Mouse (Mus musculus) ovary, postnatal 10 days (tissue): Measurements from ENCODE around the gene Pdik1l.
A peak's percentile ranks its signal among the peaks of the same experiment; 100 is the strongest.

ENCODE experiments used
- DNase-seq: peaks from one replicate; pipeline ENCODE4 v3.0.0; 2022; ENCODE audit warnings: low spot score

Pdik1l gene

DNA sequence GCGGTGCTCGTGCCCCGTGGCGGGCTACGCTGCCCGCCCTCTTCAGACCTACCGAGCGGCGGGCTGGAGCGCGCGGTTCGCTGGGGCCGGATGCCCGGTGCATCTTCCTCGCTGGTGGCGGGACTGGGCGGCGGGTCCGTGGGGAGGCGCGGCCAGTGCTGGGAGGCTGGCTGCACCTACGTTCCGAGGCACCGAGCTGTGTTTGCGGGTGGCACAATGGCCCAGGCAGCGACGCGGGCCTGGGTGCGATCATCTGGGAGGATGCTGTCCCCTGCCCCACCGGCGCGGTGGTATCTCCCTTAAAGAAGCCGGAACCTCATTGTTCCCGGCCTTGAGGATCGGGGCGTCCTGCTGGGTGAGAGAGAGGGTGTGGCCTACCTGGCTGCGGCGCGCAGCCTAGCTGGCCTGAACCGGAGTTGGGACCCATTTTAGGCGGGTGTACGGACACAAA is at the start of gene Pdik1l:
Gene Pdik1l, minus strand, starts transcription at position 321 of the 451 bp plus-strand sequence.
- peak; percentile 57 for DNase-seq

GRCm38 (mm10) chr4:134330281-134330680 is 42.6 kb upstream of the Pdik1l start:
- DNase-seq: no peak

- DNase-seq: no peak
Measured at GRCm38 (mm10) chr4:134328832-134329231, 41.1 kb upstream of the Pdik1l start.

DNA sequence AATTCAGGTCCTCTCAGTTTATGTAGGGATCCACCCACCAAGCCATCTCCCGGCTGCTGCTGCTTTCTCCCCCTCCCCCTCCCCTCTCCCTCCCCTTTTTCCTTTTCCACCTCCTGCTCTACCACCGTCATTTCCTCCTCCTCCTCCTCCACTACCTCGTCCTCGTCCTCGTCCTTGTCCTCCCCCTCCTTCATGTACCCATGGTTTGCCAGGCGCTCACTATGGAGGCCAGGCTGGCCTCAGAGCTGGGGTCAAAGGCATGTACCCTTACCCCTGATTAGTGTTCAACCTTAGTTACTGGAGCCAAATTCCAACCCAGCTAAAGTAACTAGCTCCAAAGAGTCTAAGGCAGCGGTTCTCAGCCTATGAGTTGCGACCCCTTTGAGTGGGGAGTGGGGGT is 40.5 kb upstream of the Pdik1l start:
- no peak for DNase-seq

DNA sequence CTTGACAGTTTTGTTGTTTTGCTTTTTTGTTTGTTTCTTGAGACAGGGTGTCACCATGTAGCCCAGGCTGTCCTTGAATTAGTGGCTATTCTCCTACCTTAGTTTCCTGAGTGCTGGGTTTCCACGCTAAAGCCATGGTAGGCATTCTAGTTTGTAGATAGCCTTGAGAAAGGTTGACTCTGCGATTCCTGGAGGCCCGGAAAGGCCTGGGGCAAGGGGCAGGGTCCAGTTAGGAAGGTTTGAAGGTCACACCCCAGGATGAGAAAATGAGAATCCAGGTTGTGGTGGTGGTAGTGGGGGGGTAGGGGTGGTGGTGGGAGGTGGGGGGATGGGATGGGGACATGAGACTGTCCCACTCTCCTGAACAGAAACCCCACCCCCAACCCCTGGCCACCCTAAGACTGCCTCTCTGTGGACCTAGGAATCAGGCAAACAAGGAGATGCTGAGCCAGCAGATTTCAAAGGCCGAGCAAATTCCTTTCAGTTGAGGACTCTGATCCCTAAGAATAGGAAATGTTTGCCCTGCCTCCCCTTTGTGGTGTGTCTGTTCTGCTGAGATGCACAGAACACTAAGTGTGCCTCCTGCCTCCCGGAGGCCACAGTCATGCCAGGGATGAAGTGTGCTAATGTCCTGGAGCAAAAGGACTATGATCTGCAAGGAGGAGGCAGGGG is 39.3 kb upstream of the Pdik1l start:
- DNase-seq: no peak

- DNase-seq: no peak
Measured at GRCm38 (mm10) chr4:134324655-134325054, 37.0 kb upstream of the Pdik1l start.

- DNase-seq: no peak
Measured at GRCm38 (mm10) chr4:134321524-134321923, 33.8 kb upstream of the Pdik1l start.

DNA sequence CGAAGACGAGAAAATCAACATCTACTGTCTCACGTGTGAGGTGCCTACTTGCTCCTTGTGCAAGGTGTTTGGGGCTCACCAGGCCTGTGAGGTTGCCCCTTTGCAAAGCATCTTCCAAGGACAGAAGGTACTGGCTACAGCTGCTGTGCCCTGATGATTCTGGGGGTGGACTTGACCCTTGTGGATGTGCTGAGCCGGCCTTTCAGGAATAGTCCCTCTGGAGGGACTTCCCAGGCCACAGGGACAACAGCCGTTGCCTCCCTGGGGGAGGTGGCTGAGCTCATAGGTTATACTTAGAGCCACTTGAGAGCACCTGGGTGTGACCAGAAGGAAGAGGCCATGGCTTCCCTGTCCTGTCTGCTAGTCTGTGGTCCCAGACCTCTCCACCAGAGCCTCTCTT is 32.0 kb upstream of the Pdik1l start:
- no peak for DNase-seq

GRCm38 (mm10) chr4:134319074-134319473 is 31.4 kb upstream of the Pdik1l start:
- no peak for DNase-seq

DNA sequence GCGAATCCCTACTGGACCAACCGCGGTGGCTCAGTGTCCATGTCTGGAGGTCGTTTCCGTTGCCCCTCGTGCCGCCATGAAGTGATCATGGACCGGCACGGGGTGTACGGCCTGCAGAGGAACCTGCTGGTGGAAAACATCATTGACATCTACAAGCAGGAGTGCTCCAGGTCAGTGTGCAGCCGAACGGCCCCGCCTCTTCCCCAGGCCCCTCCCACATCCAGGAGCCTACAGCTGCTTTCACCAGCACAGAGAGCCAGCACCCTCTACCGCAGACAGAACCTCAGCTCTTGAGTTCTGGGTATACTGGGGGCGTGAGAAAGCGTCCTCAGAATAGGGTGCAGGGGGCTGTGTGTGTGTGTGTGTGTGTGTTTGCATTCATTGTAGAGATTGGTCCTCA is 28.7 kb upstream of the Pdik1l start:
- no peak for DNase-seq

DNA sequence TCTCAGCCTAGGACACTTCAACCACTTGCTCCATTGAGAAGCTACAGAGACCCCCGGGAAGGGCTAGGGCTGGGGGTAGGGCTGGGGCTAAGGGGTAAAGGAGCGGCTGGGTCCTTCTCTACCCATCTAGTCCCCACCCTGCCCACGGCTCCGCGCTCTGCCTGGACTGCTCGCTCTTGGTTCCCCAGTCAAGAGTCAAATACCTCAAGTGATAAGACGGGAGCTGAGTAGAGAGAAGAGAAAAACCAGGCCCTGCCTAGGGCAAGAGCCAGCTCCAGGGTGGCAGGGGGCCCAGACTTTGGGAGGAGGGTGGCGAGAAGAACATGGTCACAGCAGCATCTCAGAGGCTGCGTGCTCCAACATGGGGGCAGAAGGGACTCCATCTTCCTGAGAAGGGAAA is 27.8 kb upstream of the Pdik1l start:
- DNase-seq: no peak

- no peak for DNase-seq
Measured at GRCm38 (mm10) chr4:134314876-134315275, 27.2 kb upstream of the Pdik1l start, which contains the start of gene Trim63. Gene Trim63 (plus strand): TSS chr4:134315120.

- DNase-seq: no peak
Measured at GRCm38 (mm10) chr4:134314081-134314655, 26.5 kb upstream of the Pdik1l start.

DNA sequence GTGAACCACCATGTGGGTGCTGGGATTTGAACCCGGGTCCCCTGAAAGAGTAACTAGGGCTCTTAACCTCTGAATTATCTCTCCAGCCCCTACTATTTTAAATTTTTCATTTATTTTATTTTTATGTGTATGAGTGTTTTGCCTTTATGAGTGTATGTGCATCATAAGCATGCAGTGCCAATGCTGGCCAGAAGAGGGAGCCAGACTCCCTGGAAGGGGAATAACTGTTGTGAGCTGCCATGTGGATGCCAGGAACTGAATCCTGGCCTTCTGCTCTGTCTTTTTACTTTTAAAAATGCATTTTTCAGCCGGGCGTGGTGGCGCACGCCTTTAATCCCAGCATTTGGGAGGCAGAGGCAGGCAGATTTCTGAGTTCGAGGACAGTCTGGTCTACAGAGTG is 25.2 kb upstream of the Pdik1l start:
- DNase-seq: no peak

GRCm38 (mm10) chr4:134312341-134312740 is 24.6 kb upstream of the Pdik1l start:
- DNase-seq: no peak

DNA sequence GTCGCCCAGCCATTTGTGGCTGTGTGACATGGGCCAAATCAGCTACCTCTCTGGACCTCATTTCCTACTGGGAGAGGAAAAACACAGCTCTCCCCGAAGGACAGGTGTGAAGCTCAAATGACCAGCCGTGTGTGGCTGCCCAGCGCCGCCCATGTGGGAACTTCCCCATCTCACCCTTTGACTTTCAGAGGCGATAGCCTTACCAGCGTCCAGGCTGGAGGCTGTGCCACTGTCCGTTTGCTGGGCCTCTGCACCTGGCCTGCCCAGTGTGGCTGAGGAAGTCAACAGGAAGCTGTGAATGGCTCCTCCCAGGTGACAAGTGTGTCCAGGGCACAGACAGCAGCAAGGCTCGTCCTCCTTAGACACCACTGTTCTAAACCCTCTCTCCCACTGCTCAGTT is 24.1 kb upstream of the Pdik1l start:
- DNase-seq: no peak

DNA sequence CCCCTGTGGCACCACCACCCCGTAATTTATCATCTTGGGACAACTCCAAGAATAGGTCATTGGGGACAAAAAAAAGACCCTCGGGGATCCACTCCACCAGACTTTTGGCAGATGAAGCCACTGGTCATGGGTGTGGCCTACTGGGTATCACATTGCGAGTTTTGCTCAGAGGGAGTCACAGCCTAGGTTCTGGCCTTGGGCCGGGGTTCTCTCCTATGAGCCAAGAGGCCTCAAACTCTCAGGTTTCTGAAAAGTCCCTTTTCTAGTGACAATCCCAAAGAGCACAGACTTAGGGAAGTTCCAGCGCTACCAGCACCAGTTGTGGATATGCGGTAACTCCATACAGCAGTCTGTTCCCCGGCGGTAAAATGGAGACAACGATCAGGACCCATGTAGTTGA is 23.0 kb upstream of the Pdik1l start:
- no peak for DNase-seq

GRCm38 (mm10) chr4:134310106-134310505 is 22.4 kb upstream of the Pdik1l start:
- DNase-seq: no peak

DNA sequence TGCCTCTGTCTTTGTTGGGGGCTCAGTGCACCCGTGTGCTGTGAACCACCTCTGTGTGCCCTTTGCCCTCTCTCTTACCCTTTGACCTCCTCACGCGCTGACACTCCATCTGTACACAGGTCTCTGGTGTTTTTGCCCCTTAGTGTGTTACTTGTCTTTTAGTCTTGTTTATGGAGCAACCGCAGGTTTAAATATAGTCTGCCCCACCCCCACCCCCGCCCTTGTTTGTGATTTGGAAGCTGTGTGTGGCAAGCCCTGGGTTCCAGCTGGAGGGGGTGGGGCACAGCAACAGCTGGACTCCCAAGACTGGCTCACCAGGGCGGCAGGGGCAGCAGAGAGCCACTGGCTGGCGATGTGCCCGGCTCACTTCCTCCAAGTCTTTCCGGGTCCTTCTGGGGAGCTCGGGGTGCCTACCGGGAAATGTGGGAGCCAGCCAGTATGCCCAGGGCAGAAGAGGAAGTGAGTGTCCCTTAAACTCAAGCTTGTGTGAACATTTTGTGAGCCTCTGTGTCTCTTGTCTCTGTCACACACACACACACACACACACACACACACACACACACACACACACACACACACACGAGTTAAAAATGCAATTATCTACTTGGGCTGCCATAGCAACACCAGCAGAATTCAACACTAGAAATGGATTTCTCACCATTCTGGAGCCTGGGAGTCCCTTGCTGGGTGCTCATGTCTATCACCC is 19.8 kb upstream of the Pdik1l start:
- peak; percentile 15 for DNase-seq

- DNase-seq: no peak
Measured at GRCm38 (mm10) chr4:134306963-134307362, 19.3 kb upstream of the Pdik1l start.

GRCm38 (mm10) chr4:134302084-134302483 is 14.4 kb upstream of the Pdik1l start:
- no peak for DNase-seq

GRCm38 (mm10) chr4:134300316-134300715 is 12.6 kb upstream of the Pdik1l start:
- no peak for DNase-seq

GRCm38 (mm10) chr4:134299498-134299810 is 11.8 kb upstream of the Pdik1l start:
- no peak for DNase-seq
